Mouse (Mus musculus) adrenal gland, adult 18-20 months (tissue): Measurements from ENCODE around the gene Mlx. TPM values are rescaled to one million over a fixed set of nuclear protein-coding genes. Genes with fewer than 3 reads are reported as not detected.

Experiments
- DNase-seq, 2 experiments: peaks; one replicate each; pipeline ENCODE4 v3.0.0; 2021 to 2022; ENCODE audit warnings: low spot score in 2 of 2
- long read RNA-seq, 2 experiments: library from polyadenylated mRNA; stranded (forward); transcript quantifications; one replicate each; pipeline ENCODE4 v2.0.0; 2021
- total RNA-seq, 2 experiments: library from RNA; stranded (reverse); gene quantifications; 1 replicate in 1 of 2; 2 replicates in 1 of 2; pipeline ENCODE4 v1.2.3; 2021

The Mlx gene
- 10 to 100 TPM; 46.5 to 61.8 TPM for total RNA-seq
- long read RNA-seq, experiment 1, transcript Mlx-201 (8 exons, 1,965 nt) = minor isoform, 16 of 52 reads
- long read RNA-seq, experiment 1, transcript Mlx-202 (8 exons, 1,826 nt) = major isoform, 24 of 52 reads
- long read RNA-seq, experiment 1, partial matches to known transcripts = 1 of 52 reads
- long read RNA-seq, experiment 1, other reads (novel, unspliced or antisense) = 9 of 52 reads
- long read RNA-seq, experiment 2, transcript Mlx-201 (8 exons, 1,965 nt) = minor isoform, 40 of 114 reads
- long read RNA-seq, experiment 2, transcript Mlx-202 (8 exons, 1,826 nt) = major isoform, 64 of 114 reads
- long read RNA-seq, experiment 2, partial matches to known transcripts = 1 of 114 reads
- long read RNA-seq, experiment 2, other reads (novel, unspliced or antisense) = 9 of 114 reads

DNA sequence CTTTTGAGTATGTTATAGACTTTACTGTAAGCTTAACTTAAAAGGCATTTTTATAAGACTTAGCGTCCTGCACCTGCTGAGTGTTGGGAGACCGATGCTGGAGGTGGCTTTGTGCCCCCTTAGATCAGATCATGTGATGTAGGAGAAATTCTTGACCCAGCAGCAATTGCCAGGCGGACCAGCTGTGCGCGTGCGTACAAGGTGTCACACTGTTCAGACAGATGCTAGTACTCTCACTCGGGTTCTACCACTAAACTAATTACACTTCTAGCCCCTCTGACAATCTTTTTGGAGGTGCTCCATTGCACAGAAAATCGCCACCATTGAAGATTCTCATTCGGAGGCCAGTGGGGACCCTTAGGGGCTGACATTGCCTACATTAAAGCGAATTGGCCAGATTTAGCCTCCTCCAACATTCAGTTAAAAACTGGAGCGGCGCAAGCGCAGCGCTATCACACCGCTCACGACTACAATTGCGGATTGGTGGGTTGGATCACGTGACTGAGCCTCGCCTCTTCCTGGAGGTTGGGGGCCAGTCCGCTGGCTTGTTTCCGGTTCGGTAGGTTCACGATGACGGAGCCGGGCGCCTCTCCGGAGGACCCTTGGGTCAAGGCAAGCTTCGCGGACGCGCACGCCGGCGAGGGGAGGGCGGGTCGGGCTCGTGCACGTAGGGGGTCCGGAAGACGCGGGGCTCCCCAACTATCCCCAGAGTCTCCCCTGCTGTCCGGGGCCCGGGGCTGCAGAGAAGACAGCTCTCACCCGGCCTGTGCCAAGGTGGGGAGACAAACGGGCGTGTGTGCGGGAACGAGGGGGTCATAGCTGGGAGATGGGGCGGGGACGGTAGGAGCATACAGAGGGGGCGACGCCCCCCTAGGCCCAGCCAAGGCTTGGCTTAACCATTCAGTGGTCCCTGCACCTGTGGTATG lies at the start of gene Mlx:
Gene Mlx, plus strand, starts transcription at position 522 of the 926 bp plus-strand sequence.
- peak; percentile 79 to 84 for DNase-seq

DNA sequence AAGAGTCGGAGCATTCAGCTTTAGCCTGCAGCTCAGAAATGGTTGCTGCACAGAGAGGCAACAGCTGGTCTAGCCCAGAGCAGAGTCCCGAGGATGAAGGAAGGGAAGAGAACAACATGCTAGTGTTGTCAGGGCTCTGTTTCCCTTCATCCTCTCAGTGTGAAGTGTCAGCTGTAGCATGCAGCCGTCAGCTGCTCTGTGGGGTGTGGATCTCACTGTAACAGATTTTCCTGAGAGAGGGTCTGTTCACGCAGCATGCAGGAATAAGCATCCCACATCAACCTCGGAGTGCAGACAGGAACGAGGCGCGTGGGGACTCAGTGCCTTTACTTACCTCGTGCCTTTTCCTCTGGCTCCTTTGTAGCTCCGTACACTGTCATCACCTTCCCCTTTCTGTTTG lies 49.3 kb upstream of the Mlx start:
- no peak for DNase-seq

DNA sequence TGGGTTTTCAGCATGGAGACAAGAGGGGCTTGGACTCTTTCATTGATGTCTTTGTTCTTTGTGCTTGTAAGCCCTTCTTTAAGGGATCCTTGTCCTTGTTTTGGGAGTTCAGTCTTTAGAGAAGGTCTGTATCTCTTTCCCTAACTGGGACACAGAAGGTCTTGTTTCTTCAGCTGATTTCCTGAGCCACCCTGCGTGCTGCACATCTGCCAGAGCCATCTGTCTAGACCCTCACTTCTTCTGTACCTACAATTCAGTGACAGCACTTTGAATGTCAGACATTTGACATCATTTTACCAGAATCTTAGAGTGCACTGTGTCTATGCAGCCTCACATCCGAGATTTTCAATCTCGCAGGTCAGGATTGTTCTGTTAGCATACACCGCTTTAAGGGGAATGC lies 41.3 kb upstream of the Mlx start:
- DNase-seq = no peak

DNA sequence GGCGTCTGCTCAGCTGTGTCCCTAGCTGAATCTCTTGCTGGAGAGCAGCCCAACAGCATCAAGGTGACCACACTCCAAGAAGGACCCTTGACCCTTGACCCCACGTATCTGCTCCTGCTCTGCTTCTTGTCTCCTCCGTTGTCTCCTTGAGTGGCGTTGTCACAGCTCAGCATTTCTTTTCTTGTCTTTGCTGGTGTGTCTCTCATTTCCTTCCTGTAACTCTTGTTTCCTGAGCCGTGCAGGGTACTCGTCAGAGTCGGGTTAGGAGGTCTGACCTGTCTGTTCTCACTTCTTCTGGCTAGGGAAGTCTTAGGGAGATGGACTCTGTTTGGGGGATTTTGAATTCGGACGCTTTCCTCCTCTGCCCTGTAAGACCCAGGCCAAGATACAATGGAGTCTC lies 40.6 kb upstream of the Mlx start:
- no peak for DNase-seq

DNA sequence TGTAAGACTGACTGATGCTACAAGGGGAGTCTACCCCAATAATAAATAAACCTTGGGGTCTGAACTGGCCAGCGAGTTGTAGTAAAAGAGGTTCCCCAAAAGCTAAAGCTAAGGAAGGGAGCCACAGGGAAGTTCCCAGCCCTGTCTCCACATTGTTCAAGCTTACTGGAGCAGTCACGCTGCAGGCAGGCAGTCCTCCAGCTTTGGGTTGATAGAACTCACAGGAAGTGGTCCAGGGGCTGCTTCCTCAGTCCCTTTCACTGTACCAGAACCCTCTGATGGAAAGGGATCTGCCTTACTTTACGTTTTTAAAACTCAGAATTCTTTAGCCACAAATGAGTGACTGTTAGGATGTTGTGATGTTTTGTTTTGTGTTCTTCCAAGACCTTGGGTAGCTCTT lies 39.6 kb upstream of the Mlx start:
- no peak for DNase-seq

DNA sequence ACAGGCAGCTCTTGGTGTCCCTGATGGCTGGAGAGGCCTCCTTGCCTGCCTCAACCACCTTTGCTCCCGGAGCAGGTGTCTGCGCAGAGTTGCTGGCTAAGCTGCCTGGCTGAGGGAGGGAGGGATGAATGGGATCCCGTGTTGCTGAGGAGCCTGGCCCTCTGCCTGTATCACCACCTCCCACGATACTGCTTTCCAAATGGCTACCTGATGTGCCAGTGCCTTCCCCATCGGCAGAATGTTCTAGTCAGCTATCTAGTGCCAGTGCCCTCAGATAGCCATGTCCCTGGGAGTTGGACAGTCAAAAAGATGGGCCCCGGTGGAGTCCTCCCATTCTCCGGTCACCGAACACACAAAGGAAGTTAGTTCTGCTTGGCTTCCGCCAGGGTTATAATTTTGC lies 36.7 kb upstream of the Mlx start:
- no peak for DNase-seq

DNA sequence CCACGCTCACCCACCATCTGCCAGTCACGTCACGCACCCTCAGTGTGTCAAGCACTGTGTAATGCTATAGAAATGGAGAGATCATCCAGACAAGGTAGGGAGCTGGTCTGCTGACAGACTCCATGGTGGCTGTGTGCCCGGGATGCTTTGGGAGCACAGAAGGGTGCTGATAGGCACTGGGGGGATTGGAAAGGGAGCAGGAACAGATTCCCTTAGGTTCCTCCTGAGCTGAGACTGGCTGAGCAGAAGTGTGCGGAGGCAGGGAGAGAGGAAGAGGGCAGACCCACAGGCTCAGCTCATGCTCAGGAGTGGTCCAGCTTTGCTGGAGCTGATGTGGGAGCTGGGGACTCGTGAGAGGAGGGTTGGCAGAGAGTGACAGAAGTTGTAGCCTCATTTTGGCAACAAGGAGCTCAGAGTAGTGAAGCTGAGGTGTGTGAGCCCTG lies 36.0 kb upstream of the Mlx start:
- no peak for DNase-seq

DNA sequence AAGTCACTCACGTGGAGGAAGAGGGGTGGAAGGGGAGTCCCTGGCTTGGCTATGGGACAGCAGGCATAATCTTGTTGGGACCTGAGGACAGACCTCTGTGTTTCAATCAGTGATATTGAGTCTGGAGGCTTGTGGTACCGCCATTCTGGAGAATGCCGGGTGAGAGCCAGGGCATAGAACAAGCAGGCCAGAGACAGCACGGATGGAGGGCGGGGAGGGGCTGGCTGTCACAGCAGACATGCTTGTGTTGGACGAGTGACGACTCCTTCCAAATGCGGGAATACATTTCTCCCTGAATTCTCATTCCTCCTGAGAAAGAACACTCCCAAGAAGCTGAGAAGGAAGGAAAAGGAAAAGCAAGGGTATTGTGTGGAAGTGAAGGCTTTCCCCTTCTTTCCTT lies 35.5 kb upstream of the Mlx start:
- DNase-seq = no peak

DNA sequence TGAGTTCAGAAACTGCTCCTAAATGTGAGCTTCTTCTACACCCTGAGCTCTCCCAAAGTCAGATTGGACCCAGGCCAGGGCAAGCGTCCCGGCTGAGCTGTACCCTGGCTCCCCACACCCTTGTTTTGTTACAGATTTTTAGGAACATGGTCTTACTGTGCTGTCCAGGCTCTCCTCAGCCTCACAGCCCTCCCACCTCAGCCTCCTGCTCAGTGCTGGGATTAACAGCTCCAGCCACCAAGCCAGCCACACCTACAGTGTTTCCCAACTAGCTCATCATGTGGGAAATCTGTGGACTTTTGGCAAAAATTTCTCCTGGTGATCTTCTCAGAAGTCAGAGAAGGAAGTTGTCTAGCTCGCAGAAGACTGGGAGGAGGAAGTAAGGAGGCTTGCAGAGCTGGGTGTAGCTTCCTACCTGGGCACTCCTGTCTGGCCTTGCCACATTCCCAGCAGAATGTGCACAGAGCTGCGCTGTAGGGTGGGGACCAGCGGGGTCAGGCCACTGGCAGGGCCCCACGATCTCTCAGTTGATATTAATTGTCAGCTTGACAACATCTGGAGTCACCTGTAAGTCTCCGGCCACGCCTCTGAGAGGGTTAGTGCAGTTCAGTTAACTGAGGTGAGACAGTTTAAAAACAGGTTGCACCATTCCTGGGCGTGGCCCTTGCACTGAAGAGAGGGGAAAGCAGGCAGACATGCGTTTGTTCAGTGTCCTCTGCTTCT lies 34.2 kb upstream of the Mlx start:
- DNase-seq = no peak

DNA sequence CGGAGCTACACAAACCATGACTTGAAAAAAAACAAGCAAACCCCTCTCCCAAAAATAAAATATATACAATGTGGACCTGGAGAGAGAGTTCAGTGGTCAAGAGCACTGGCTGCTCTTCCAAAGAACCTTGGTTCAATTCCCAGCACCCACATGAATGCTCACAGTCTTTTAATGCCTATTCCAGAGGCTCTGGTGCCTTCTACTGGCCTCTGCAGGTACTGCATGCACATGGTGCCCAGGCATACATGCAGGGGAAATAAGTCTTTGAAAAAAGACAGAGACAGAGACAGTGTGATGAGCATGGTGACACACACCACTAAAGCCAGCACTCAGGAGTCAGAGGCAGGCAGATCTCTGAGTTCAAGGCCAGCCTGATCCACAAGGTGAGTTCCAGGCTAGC lies 33.1 kb upstream of the Mlx start:
- DNase-seq = no peak

DNA sequence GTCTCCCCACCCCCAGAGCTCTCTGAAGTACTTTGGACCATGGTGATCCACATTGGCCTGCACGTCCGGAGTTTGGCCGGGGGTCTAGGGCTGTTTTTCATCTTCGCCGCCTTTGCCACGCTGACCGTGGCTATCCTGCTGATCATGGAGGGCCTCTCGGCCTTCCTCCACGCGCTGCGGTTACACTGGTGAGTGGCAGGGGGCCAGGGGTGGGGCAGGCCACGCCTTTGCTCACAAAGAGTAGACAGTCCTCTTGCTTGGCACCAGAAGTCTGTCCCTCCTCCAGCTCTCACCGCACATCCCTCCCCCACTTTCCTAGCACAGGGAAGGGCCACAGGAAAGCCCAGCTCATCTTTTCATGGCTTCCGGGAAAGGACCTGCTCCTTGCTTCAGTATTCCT lies 31.7 kb upstream of the Mlx start:
- DNase-seq = no peak

DNA sequence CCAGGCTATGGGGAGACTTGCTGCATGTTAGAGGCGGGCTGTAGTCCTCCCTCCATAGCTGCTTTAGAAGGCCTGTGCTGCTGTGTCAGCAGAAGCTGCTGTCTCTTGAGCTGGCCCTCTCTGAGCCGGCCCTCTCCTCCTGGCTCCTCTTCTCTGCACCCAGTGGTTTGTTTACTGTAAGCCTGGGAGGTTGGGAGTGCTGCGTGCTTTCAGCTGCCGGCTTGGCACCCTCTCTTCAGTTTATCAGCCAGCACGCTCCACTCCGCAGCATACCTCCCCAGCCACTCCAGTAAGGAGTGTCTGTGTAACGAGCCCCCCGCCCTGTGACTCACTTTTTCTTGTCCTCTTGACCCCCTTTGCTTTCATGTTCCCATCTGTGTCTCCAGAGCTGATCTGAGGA lies 30.2 kb upstream of the Mlx start:
- DNase-seq = no peak

DNA sequence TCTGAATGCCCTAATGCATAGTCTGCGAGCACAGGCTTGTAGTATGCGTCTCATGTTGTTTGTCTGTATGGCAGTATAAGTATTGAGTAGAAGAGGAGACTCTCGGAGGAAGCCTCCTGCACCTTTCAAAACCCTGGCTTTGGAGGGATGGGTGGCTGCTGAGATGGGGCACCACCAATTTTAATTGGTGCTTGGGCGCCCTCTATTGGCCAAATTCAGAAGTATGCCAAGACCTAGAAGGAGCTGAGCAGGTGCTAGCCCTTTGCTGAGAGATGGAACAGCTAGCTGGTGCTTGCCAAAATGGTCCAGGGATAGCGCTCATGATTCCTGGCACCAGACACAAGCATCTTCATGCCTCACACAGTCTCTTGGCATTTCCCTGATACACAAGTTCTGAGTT lies 29.2 kb upstream of the Mlx start:
- peak; percentile 86 for DNase-seq

DNA sequence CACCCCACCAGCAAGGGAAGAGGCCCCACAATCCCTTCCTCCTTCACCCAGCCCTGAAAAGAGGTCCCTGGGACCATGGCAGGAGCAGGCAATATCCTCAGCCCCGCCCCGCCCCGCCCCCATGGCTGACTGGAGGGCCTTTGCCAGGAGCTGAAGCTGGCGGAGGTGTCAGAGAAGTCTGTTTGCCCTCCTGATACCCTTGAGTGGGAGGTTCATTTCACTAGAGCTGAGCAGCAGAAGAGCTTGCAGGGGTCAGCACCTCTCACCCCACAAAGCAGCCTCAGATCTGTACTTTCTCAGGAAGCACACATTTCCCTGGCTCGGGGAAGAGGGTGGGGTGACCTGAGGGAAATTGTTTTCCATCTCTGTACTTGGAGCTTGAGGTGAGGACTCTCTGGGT lies 28.4 kb upstream of the Mlx start:
- no peak for DNase-seq

DNA sequence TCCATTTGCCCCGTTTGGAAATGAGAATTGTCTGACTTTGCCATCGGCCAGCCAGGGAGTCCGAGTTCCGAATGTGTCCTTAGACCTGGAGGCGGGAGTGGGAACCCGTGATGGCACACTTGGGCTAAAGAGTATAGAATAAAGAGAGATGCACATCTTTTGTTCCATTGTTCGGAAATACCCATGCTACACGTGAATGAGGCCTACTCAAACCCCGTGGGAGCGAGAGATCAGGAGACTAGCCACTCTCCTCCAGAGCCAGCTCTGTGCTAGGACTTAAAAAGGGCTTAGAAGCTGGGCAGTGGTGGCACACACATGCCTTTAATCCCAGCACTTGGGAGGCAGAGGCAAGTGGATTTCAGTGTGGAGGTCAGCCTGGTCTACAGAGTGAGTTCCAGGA lies 27.6 kb upstream of the Mlx start:
- no peak for DNase-seq

DNA sequence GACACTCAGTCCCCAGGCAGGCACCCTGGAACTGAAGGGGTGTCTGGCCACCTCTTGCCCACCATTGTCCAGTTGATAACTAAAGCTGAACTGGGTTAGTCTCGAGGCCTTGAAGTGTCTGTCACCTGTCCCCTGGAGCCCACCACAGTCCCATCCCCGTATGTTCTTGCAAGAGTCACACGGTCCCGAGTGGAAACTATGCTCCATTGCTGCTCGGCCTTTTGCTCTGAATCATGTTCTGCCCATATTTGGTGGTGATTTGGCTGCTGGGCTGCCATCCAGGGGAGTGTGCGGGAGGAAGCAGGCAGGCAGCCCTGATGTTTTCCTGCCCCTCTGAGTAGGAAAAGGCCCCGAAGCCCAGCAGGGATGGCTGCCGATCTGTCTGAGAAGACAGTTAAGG lies 27.0 kb upstream of the Mlx start:
- peak; percentile 55 to 66 for DNase-seq

DNA sequence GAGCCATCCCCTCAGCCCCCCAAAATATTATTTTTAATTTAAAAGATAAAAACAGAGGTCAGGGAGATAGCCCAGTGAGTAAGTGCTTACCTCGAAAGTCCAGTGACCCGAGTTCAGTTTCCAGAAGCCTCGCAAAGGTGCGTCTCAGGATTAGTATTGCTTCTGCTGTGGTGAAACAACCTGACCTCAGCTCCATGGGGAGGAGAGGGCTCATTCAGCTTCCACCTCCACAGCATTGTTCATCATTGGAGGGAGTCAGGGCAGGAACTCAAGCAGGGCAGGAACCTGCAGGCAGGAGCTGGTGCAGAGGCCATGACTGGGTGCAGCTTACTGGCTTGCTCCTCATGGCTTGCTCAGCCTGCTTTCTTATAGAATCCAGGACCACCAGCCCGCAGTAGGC lies 26.0 kb upstream of the Mlx start:
- DNase-seq = no peak

DNA sequence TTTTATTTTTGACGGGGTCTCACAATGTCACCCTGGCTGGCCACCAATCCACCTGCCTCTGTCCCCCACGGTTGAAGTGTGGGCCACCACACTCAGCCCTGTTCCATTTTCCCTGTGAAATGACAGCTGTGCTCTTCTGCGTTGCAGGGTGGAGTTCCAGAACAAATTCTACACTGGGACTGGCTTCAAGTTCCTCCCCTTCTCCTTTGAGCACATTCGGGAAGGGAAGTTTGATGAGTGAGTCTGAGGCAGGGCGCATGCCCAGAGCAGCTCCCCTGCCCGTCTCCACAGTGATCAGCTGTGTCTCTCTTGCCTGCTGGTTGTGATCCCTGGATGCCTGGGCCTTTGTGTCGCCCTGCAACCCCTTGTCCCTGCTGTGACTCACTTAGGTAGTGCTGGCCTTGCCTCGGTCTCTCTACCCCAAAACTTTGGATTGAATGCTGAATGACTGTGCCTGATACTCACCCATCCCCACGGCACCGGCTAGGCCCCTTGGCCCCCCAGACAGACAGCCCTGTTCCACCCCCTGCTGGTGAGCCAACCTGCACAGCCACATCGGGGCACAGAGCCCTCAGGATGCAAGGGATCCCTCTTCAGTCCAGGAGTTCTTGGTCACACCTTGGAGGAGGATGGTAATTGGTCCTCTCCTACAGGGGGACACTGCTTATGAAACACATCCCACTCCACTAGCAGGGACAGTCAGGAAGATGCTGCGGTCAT lies 24.8 kb upstream of the Mlx start:
- DNase-seq = no peak

DNA sequence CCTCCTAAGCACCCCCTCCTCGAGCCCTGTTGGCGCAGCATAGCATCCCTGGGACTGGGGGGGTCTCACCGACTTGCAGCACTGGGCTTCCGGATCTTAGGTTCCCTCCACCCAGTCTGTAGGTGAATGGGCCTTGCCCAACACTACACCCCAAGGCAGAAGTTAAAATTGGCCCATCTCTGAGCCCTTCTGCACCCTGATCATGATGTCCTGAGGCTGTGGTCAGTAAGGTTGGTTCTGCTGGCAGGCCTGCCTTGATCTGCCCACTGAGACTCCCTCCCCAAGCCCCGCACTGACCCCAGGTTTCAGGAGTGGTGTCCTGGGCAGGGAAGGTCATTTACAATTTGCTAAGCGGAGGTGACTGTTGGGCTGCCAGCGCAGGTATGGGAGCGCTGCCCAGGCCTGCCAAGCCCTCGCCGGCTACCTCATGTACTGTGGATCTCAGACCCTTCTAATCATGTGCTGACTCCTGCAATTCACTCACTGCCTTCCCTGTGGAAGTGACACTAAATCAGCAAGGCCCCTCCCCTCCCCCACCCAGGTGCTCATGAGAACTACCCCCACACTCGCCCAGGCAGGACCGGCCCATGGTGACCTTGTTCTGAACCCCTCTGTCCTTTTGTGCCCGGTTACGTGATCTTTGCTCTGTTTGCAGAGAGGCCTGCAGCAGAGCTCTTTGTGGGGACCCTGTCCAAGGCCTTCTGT lies 24.0 kb upstream of the Mlx start:
- DNase-seq = no peak

DNA sequence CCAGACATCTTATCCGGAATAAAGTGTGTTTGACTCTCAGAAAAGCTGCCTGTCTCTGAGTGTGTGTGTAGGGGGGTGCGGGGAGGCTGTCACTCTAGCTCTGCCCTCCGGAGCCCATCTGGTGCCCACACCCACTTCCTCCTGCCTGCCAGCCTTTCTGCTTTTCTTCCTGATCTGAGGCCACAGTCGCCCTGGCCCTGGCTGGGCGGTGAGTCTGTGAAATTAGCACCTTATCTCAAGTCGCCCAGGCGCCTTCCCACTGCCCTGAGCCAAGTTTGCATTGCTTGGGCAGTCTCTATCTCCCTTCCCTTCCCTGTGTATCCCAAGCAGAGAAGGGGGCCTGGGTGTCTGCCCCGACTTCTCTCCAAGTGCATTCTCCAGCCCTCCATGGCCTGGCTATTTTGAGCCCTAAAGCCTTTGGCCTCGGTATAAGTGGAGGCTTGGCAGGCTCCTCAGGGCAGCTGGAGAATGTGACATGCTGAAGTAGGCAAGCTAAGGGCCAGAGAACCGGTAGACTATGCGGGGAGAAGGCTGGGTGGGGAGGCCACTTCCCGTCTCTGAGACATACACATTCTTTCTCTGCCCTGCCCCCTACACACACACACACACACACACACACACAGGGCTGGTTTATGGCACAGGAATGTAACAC lies 23.3 kb upstream of the Mlx start:
- no peak for DNase-seq
